Mouse (Mus musculus): ENCODE measurements around the gene Gm17349.

- TF ChIP-seq ZC3H11A (IDR thresholded peaks at IDR 0.05; ENCODE audit: borderline replicate concordance, low read depth, low read length) (no peak), ZNF384 (IDR thresholded peaks at IDR 0.05; ENCODE audit: low read depth, low read length) (no peak), MAFK (IDR thresholded peaks at IDR 0.05; ENCODE audit: insufficient read depth, low read depth, low read length) (no peak), CHD2 (IDR thresholded peaks at IDR 0.05; ENCODE audit: low read depth, low read length) (no peak)
Observed at GRCm38 (mm10) chr15:99726549-99726948, 21.3 kb upstream of the Gm17349 start.
